Mouse (Mus musculus): Measurements from ENCODE around the gene L3mbtl2. TPM values are rescaled to one million over a fixed set of nuclear protein-coding genes. Genes with fewer than 3 reads are reported as not detected.

The L3mbtl2 gene
- 23.5 and 25.4 TPM in 2 replicates for polyA plus RNA-seq (2012; rRNA removed)

DNA sequence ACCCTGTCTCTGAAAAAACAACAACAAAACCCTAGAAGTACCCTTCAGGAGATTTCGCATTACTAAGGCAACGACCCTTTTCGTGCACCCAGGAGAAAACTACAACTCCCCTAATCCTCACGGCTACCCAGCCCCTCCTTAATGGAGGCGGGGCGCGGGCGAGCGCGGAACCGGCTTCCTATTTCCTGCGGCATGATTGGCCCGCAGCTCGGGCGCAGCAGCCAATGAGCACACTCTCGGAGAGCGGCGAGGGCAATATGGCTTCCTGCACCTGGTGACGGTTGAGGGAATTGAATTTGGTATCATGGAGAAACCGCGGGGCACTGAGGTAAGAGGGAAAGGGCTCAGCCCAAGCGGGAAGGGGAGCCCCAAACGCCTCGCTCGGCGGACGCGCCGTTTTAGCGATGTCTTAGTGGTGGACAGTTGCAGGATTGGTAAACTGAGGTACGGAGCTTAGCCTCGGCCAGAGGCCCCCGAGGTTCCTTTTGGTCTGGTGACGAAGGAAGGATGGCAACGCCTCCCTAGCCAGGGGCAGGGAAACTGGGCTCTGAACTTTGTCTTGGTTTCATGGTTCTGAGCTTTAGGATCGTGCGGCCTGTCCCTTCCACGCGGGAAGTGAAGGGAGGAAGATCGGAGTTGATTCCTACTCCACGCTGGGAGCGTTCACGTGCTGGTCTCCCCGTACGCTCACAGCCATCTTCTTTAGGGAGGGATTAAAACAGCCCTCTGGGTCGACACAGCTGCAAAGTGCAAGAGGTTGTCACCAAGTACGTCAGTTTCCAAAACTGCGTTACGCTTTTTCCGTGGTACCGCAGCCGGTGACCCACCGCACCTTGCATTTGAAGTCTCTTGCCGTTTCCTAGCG, at the start of gene L3mbtl2:
Gene L3mbtl2, plus strand, starts transcription at position 193 of the 865 bp plus-strand sequence.

DNA sequence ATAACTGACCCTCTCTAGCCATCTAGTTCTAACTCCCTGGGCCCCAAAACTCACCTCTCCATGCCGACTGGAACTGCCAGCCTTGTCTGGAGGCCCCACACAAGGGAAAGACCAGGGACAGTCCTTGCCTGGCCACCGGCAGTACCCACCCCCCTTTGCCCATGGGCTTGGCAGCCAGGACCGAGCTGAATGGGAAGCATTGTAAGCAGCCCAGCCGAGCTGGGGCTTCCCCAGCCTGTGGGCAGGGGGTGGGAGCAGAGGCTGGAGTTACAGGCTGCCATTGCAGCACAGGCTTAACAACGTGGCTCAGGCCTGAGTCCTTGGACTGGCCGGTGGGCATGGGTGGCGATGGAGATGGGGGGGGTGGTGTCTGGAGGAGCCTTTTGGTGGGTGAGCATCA, 33.5 kb downstream of the L3mbtl2 start, which contains the start of gene Chadl:
Gene Chadl, minus strand, starts transcription at position 113 of the 400 bp plus-strand sequence.

Other genes starting within 250 kb of the L3mbtl2 start
- gene Rbx1, start 197.6 kb upstream of the L3mbtl2 start, polyA plus RNA-seq (2012; rRNA removed), result 246 and 269 TPM in 2 replicates
- 49.7 and 53.4 TPM in 2 replicates for gene Ep300, start 78.5 kb upstream of the L3mbtl2 start, polyA plus RNA-seq (2012; rRNA removed)
- 10.6 and 21.3 TPM in 2 replicates for gene Chadl, start 33.4 kb downstream of the L3mbtl2 start, polyA plus RNA-seq (2012; rRNA removed)
- gene Zc3h7b, start 81.2 kb downstream of the L3mbtl2 start, polyA plus RNA-seq (2012; rRNA removed), result 82.5 and 86.3 TPM in 2 replicates
- gene Rangap1, start 81.6 kb downstream of the L3mbtl2 start, polyA plus RNA-seq (2012; rRNA removed), result 99.4 and 102 TPM in 2 replicates
- 41.3 and 42.5 TPM in 2 replicates for gene Tef, start 138.5 kb downstream of the L3mbtl2 start, polyA plus RNA-seq (2012; rRNA removed)
- 17.4 and 19.0 TPM in 2 replicates for gene Tob2, start 194.9 kb downstream of the L3mbtl2 start, polyA plus RNA-seq (2012; rRNA removed)
- 99.7 and 103 TPM in 2 replicates for gene Phf5a, start 208.0 kb downstream of the L3mbtl2 start, polyA plus RNA-seq (2012; rRNA removed)
- gene Aco2, start 208.4 kb downstream of the L3mbtl2 start, polyA plus RNA-seq (2012; rRNA removed), result 218 and 231 TPM in 2 replicates

Measured in central nervous system, embryonic 14 days (tissue).